Mouse (Mus musculus) frontal cortex, postnatal 25 days (tissue): ENCODE measurements at regions not wholly inside any gene's neighbourhood (a gene's known extent, or its start where the extent isn't known, plus 50 kb on each side); places are given as distances from the start of the nearest gene placed in this dataset.
"Not testable (repeated sequence)": the region's sequence is repeated elsewhere in the genome, so short reads cannot be mapped to it uniquely, and the experiment has no call there.

Source experiments
- DNase-seq, 2 experiments: peaks; one replicate each; pipeline ENCODE4 v3.0.0; 2022; ENCODE audit warnings: low spot score in 2 of 2

DNA sequence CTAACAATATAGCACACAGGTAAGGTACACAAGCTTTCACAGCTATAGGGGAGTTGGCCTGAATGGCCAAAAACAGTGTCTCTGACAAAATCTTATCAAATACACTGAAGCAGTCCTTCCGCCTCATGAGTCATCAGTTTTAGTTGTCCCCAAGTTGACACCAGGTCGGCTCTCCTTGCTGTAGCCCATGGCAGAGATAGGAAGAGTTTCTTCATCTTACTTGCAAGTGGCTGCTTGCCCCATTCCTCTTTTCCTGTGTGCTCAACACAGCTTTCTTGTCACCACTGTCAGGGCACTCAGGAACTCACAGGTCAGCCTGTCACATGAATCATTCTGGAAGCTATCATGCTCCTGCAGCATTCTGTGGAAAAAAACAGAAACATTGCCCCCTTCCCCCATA lies 77.1 kb downstream of the Olfr721-ps1 start:
- DNase-seq, result not testable (repeated sequence)

DNA sequence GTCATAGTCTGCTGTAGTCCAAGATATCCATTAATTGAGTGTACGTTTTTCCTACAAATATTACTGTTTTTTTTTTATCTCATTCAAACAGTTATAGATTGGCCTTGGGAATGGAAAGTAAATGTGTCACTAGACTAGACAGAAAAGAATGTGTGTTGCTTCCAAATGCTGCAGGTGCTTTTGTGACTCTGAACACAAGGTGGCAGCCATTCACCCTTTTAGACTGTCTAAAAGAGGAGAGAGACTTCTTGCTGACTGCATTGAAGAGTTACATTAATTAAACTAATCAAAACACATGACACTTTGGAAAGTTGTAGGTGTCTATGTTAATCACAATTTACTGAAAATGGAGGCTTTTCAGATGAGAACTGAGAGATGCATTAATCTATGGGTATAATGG lies 80.7 kb downstream of the Olfr721-ps1 start:
- DNase-seq, result peak in 1 of 2 experiments; percentile 19

DNA sequence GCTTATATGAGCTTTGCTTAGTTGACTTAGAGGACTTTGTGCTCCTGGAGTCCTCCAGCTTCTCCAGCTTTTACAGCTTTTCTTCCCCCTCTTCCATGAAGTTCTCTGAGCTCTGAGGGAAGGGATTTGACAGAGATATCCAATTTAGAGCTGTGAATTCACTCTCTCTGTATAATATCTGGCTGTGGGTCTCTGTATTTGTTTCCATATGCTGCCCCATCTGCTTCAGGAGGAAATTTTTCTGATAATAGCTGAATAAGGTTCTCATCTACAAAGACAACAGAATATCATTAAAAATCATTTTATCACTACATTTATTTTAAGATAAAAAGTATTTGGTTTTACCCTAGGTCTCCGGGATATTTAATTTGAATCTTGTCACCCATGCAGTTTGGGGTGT lies 85.3 kb downstream of the Olfr721-ps1 start:
- no peak for DNase-seq

DNA sequence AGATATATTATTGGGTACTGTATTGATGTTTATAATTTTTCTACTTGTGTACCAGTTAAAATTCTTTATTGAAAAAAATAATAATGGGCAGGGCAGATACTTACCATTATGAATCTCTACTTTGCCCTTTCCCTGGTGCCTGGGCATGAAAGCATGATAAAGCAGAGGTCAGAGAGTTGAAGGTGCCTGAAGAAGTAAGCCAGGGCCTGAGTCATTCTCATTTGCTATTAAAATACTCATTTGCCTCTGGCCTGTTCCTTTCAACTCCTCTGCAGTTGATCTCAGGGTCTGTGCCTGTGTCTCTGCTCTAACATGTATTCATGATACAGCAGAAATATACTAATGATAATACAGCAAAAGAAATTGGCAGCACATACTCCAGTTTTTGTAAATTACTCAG lies 89.4 kb downstream of the Olfr721-ps1 start:
- no peak for DNase-seq

DNA sequence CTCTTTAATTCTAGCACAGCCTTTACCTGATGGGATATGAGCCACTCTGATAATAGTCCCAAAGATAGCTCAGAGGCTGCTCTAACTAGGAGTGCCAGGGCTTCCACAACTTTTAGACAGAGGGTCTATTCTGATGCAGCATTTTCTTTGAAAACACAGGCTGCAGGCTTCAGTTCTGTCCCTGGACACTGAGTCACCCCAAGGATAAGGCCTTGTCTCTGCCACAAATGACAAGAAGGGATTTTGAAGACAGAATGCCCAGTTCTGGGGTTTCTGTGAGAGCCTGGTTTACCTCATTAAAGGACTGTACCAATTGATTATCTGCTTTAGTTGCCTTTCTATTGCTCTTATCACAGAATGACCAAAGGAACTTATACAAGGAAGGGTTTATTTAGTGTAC lies 90.9 kb downstream of the Olfr721-ps1 start:
- DNase-seq, result no peak

DNA sequence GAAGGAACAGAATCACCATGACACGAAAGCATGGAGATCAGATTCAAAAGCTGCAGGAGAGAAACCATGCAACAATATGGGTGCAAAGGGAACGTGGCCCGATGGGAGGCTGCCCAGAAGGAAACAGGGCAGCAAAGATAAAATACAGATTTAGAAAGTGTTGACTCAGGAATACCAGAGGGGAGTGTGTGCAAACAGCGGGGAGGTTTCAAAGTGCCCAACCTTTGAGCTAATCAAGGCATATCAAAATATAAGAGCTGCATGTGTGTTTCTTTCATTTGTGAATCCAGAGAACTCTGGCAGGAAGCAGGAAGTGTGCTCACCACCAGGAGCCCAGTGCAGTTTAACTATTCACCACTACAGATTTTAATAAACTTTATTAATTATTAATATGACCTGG lies 110.8 kb downstream of the Olfr721-ps1 start:
- DNase-seq, result no peak

DNA sequence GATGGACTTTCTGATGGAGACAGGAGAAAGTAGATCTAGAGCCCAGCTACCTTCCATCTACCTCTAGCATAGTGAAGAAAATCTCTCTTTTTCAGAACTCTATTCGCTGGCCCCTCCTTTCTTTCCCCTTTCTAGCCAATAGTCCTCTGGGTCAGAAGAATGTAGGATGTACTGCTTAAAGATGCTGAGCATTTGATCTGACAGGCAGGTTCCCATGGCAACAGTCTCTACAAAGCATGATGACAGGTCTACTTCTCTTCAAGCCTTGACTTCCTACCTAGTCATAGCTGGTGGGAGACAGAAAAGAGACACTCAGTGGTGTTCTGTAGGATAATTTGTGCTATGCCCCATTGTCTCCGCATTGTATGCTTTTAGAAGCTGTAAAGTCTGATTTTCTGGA lies 112.0 kb downstream of the Olfr721-ps1 start:
- no peak for DNase-seq

DNA sequence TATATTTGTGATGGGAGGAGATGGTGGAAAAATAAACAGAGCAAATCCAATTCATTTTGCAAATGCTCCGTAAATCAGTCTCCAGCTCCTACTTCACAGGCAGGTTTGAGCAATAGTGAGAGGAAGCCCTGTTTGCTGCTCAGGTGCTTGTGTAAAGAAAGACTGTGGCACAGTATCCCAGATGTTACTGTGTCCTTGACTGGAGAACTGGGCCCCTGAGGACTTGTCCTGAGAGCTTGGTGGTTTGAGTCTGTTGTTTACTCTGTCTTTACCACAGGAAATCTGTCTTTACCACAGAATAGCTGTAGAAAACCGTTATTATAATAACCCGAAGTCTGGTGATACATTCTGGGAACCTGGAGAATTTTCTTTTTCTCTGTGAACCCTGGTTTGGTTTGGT lies 112.4 kb downstream of the Olfr721-ps1 start:
- DNase-seq, result no peak

DNA sequence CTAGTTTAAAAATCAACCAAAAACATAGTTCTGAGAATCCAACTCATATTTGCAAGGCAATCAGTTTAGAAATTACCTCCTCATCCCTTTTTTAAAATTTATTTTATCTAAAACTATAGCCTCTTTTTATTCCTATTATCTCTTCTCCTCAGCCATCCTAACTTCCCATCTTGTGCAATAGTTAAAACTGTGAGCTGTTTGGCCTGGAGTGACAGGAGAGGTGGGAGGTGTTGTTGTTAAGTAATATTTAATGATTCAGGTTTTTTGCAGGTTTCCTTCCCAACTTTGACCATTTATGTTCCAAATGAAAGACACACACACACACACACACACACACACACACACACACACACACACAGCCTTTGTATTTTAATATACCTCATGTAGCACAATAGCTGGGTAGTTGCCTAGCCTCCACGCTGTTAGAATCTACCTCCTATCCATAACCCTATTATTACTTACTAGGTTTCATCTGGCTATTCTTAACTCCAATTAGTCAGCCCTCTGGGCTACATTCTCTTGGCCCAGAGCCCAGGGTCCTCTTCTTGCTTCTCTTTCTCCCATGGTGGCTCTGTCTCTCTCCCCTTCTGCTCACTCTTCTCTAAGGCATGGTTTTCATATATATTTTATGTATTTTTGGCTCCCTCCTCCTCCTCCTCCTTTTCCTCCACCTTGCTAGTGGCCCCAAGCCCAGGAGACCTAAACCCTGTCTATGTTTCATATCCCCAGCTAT lies 113.5 kb downstream of the Olfr721-ps1 start:
- no peak for DNase-seq

DNA sequence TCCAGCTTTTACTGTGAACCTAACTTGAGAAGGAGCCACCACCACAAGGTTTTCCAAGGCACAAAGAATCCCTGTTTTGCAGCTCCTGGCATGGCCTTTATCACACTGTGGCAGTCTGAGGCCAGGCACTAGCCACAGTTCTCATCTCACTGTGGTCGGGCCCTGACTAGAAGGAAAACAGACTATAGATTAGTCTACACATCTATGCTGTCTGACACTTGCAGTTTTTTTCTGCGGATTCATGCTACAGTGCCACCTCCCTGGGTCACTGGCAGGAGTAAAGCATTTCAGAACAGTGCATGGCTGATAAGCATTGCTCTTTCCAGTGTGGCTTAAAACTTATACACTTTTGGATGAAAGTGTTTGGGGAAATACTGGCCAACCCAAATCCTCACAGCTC lies 114.3 kb downstream of the Olfr721-ps1 start:
- no peak for DNase-seq

DNA sequence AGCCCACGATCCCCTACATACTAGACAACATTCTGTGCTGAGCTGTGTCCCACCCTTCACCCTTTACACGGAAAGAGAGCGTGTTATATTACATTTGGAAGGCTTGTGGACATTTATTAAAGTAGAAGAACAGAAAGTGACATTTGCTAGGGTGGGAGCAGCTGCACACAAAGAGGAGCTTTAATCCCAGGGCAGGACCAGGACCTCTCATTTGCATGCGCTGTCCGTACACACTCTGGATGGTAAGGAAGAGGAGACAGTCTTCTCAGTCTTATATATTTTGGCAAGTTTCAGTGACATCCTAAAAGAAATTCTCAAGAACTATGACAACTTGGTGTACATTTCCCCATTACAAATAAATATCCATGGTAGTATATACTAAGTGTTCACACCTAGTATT lies 114.8 kb downstream of the Olfr721-ps1 start:
- no peak for DNase-seq

DNA sequence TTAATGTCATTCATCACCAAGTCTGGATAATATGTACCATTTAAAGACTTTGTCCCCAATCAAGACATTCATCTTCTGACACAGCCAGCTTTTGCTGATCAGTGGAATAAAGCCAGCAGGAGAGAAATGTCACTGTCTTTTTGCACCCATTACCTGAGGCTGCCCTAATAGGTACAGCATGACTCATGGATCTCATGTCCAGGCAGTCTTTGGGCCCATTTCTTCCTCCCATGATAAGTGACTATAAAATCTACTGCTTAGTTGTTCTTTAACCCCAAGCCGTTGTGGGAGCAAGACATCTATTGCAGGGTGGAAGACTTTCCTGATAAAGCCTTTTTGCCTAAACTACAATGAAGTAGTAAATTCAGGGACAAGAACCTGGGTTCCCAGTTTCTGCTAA lies 116.9 kb downstream of the Olfr721-ps1 start:
- DNase-seq, result no peak

DNA sequence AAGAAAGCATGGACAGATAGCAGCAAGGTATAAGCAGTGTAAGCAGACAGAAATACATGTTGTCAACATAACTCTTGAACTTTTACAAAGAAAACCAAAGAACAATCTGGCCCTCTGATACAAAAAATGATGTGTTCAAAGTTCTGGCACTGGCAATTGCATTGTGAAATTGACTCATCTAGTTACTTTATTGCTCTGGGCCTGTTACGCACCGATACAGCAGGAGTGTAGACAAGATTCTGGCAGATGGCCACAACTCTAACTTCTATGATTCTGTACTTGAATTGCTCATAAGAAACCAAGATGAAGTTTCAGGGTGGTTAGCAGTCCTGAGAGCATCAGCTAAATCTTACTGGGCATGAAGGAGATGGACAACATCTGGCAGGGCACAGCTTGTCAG lies 117.7 kb downstream of the Olfr721-ps1 start:
- no peak for DNase-seq

DNA sequence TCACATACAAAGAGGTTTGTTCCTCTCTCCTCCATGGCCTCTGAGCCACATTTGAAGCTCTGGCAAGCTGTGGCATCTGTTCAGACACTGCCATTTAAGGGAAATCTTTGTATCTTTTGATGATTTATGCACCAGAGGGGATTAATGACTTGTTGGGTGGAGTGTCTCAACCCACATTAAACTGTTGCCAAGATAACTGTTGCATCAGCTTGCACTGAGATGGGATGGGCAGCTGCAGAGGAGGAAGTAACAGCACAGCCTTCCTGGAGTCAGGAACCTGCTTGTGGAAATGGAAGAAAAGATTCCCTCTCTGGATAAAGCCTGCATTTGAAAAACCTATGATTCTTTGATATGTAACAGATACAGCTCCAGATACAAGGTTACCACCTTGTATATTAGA lies 119.1 kb downstream of the Olfr721-ps1 start:
- DNase-seq, result no peak

DNA sequence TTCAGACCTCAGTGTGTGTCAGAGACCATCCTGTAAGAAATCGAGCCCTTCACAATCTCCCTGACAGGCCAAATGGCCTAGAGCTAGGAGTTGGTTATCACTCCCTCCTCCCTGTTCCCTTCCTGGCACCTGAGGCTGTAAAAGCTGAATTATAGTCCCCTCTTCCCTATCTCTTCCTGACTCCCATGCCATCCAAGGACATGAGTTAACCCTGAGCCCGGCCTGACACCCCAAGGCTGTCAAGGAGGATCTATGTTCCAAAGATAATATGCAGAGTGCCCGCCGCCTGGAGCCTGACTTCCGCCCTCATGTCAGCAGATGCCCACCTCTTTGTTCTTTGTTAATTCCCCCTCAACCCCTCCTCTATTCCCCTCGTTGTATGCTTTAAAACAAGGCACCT lies 120.2 kb downstream of the Olfr721-ps1 start:
- DNase-seq, result not testable (repeated sequence)

DNA sequence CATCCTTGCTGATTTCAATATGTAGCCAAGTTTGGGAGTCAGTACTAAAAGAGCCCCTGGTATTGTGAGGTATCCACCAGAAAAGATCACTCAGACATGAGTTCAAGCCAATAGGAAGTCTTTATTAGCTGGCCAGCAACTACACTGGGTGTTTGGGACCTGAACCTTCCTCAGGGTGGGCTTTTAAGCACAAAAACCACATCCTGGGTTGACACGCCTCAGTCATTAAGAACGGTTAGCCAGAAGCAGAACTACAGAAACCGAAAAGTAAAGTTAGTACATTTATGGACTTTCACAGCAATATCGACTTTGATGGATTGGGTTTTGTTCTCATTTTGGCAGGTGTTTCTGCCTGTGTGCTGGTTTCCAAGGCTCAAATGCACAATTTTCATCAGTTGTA lies 124.1 kb downstream of the Olfr721-ps1 start:
- no peak for DNase-seq

DNA sequence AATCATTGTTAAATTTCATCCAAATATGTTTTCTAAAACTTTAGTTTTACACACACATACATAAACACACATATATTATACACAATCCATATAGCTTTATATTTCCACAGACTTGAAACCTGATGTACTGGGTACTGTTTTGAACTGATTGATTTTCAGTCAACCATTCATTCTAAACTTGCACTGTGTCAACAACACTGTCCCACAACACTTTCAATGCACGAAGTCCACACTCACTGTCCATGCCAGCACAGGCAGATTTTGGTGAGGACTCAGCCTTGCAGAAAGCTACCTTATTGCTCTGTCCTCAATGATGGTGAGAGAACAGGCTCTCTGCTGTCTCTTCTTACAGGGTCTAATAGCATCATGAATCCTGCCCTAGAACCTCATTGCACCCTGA lies 127.3 kb downstream of the Olfr721-ps1 start:
- no peak for DNase-seq

DNA sequence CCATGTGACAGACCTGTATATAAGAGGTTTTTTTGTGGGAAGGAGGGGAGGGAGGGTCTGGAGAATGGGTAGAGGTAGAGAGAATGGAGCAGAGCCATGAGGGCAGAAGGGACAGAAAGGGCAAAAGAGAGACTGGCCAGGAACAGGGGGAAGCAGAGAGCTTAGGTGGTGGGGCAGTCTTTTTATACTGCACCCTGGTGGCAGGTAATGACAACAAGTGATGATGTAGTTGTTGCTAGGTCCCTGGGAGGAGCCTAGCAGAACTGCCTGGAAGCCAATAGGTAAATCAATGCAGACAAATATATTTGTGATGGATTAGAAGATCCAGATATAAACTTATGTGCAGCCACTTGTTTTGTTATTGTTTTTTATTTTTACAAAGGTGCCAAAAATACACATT lies 140.1 kb downstream of the Olfr721-ps1 start:
- no peak for DNase-seq

DNA sequence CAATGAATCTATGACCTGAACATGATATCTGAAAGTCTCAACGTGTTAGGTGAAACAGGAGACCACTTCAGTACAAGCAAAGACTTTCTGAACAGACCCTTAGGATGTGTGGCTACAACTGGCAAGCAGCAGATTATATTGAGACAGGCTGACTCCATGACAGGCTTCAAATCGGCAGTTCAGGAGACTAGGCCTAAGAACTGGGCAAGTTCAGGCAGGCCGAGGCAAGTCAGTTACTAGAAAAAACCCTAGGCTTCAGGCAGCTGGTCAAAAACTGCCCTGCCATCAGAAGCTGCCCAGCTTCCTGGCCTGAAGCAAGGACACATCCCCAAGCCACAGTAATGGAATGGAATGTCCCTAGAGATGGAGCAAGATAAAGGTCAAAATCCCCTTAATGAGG lies 140.6 kb downstream of the Olfr721-ps1 start:
- no peak for DNase-seq

DNA sequence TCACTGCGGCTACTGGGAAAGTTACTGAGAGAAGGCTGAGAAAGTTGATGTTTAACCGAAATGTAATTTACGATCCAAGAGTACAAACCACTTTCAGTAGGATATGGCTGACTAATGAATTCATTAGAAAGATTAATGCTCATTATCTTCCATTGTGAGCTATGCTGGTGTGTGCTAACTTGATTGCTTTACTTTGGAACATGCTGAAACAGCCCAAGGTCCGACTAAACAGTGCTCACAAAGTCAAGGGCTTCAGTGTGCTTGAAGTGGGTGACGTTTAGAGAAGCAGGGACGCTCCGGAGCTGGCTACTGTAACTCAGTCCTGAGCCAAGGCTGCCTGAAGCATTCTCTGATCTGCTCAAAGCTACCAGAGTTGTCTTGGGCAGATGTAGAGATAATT lies 143.1 kb downstream of the Olfr721-ps1 start:
- no peak for DNase-seq

DNA sequence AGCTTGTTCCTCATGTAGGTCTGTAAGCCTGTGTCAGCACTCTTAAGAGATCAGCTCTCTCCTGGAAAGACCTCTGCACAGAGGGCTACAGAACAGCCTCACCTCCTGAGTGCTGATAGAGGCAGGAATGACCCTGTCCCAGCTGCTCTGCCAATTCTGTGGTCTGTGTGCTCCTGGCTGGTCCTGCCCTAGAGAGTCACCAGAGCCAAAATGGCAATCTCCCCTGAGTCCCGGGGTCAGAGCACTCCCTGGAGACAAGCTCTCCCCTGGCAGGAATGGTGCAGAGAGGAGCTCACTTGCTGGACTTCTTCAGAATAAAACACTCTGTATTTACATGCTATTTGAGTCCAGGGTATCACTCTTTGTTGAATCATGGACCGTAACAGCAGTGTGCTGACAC lies 149.9 kb upstream of the Slc4a7 start:
- DNase-seq, result no peak

DNA sequence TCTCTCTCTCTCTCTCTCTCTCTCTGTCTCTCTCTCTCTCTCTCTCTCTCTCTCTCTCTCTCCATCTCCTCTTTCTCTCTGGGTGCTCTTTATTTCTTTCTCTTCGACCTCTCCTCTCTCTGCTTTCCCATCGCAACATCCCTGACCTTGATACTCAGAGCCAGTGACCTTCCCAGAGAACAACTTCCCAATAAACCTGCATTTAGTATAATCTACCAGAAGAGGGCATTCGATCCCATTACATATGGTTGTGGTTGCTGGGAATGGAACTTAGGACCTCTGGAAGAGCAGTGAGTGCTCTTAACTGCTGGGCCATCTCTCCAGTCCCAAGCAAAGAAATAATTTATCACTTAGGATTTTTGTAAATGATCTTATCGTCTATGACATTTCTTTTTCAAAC lies 127.2 kb upstream of the Slc4a7 start:
- DNase-seq, result no peak

DNA sequence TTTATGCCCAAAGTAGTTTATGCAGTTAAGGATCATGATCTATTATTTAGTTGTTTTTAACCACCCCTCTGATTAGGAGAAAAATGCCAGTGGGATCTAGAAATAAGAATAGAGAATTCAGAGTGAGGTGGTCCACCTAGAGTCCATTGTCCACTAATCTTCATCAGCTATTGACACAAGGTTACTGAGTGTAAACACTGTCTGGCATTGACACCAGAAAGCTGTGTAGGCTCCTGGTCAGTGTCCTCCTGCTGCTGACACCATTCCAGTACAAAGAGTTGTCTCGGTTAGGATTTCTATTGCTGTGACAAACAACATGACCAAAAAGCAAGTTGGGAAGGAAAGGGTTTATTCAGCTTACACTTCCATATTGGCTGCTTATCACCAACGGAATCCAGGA lies 110.1 kb upstream of the Slc4a7 start:
- no peak for DNase-seq

DNA sequence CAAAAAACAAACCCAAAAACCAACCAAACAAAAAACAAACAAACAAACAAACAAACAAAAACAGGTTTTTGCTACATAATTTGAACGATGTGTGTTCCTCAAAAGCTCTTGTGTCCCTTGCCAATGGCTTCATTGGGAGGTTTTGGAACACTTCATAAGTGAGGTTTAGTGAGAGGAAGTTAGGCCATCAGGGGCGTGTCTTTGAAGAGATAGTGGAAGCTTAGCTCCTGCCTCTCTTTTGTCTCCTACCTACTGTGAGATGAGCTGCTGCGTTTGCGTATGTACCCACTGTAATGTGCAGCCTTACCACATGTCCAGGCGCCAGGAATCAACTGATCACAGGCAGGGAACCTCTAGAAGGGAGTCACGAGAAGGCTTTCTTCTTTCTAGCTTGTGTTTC lies 107.3 kb upstream of the Slc4a7 start:
- no peak for DNase-seq
